Mouse (Mus musculus) T-helper 17 cell (primary cell): ENCODE measurements at regions not wholly inside any gene's neighbourhood (a gene's known extent, or its start where the extent isn't known, plus 50 kb on each side); places are given as distances from the start of the nearest gene placed in this dataset.
"Not testable (repeated sequence)": the region's sequence is repeated elsewhere in the genome, so short reads cannot be mapped to it uniquely, and the experiment has no call there.

ENCODE experiments used
- in situ Hi-C, 2 experiments: fragments of 300-600 bp; cut with MboI, MseI; formaldehyde crosslinking; loops; 1 replicate in 1 of 2; 2 replicates in 1 of 2; pipeline ENCODE4 v1.15.1; 2025; ENCODE audit warnings: high pct_unique_total_duplicates in 2 of 2

- in situ Hi-C loops = loop anchor here in 1 of 2 experiments (5.0 kb wide), 1 partner anchor 68 kb away; no protein-coding TSS in a partner anchor
Measured at GRCm38 (mm10) chr2:23928836-23929235, 120.4 kb downstream of the Hnmt start.

DNA sequence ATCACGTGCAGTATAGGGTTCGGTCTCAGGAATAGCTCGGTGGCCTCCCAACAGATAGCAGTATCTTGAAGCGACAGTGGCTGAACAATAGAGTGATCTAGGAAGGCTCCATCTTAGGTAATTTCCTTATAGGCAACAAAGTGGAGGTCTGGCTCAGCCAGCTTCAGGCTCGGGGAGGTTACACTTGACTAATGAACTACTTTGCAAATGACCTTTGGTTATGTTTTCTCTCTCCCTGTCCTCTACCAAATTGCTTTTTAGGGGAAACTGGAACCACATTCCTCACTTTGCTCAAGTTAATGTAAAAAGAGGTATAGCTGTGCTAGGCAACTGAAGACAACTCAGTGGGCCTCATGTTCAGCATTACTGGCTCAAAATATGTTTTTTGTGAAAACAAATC, 122.3 kb downstream of the Hnmt start:
- in situ Hi-C loops = loop anchor here in 1 of 2 experiments (5.0 kb wide), 1 partner anchor 70 kb away; no protein-coding TSS in a partner anchor

GRCm38 (mm10) chr2:23908776-23909175, 140.4 kb downstream of the Hnmt start:
- in situ Hi-C loops = not testable (repeated sequence)

DNA sequence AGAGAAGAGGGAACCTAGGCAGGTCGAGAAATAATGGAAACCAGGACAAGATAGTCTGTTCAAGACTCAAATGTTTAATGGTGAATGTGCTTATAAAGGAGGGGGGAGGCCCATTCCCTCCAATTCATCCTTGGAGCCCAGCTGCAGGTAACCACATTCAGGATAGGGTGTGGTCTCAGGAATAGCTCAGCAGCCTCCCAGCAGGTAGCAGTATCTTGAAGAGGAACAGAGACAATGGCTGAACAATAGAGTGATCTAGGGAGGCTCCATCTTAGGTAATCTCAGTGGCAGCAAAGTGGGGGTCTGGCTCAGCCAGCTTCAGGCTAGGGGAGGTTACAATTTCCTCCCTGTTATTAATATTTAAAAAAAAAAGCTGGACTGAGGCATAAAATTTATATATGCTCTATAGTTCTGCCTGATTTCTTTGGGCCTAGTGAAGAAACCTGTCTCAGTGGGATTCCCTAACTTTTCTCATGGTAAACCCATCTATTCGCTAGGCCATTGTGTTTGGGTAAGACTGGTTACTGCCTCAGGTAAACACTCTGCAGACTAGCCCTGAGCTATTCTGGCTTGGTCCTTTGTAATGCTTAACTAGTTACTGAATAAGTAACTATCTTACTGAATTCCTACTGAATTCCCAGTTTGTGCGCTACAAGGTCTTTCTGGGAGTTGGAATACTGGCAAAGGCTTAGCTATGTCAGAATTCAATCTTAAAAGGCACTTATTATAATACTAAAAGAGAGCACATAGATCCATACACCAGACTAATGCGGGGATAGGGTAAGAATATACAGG, 142.1 kb downstream of the Hnmt start:
- in situ Hi-C loops = not testable (repeated sequence)

DNA sequence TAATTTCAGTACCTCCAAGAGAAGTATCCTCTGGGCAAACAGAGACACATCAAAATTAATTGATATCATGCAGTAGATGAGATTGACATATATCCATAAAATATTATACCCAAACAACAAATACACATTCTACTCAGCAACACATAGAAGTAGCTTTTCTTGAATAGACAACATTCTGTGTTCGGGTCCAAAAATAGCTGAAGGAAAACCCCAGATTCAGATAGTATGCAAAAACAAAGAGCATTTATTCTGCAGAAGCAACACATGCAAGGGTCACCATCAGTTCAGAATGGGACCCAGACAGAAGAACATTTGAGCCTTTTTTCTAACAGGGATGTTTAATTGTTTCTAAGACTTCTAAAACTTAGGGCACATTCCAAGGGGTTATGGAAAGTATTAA, 150.1 kb downstream of the Hnmt start:
- in situ Hi-C loops = no loop called here

- in situ Hi-C loops = no loop called here
Measured at GRCm38 (mm10) chr2:23897011-23897410, 152.2 kb downstream of the Hnmt start.

- in situ Hi-C loops = no loop called here
Measured at GRCm38 (mm10) chr2:23893216-23893615, 156.0 kb downstream of the Hnmt start.

- in situ Hi-C loops = no loop called here
Measured at GRCm38 (mm10) chr2:23867419-23867818, 181.8 kb downstream of the Hnmt start.

GRCm38 (mm10) chr2:23866326-23866725, 182.9 kb downstream of the Hnmt start:
- in situ Hi-C loops = no loop called here

- in situ Hi-C loops = not testable (repeated sequence)
Measured at GRCm38 (mm10) chr2:23862277-23862676, 186.9 kb downstream of the Hnmt start.
